ENCODE assay signal across 1 mouse cellular context in the genomic region with DNA sequence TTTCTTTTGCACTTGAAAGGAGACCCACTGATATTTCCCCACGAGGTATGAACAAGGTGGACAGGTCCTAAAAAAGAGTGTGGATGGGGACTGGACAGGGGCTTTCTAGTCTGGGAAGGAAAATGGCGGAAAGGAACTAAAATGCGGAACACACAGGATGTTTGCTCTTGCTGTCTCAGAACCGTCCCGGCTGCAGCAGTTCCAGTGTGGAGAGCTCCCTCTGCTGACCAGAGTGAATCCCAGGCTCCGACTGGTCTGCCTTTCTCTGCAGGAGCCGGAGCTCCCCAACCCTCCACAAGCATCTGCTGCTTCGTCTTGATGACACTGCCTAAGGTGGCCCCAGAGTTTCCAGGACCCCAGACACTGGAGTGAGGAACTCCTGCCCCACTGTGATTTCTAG.
TF ChIP-seq lines count a peak whose summit lies in the region.

No protein-coding gene starts in this region.

TF ChIP-seq in myocyte, 11 proteins besides CTCF, POLR2A, EP300 and RAD21 (continued from another document):
- TF ChIP-seq MAX (IDR thresholded peaks at IDR 0.05; ENCODE audit: low read depth) (no peak), SRF (IDR thresholded peaks at IDR 0.05; ENCODE audit: control insufficient read depth, insufficient read length, low read depth) (no peak), REST (IDR thresholded peaks at IDR 0.05; ENCODE audit: insufficient read depth, insufficient read length) (no peak)
